Mouse (Mus musculus): ENCODE results near the gene Ager.

Gene Ager

GRCm38 (mm10) chr17:34605609-34606008 lies 7.9 kb downstream of the Ager start:
- DNase-seq, result peak; percentile 97

- DNase-seq, result peak in 1 of 2 experiments; percentile 45
These were observed 8.8 kb downstream of the Ager start for GRCm38 (mm10) chr17:34606186-34607039.

GRCm38 (mm10) chr17:34607997-34608396 lies 10.3 kb downstream of the Ager start:
- peak in 1 of 2 experiments; percentile 37 for DNase-seq

GRCm38 (mm10) chr17:34611050-34611449 lies 13.4 kb downstream of the Ager start:
- DNase-seq, result peak in 1 of 2 experiments; percentile 11

GRCm38 (mm10) chr17:34613054-34613645 lies 15.5 kb downstream of the Ager start:
- no peak for DNase-seq

- no peak for DNase-seq
These were observed 16.2 kb downstream of the Ager start for GRCm38 (mm10) chr17:34613830-34614229.

GRCm38 (mm10) chr17:34615871-34616270 lies 18.2 kb downstream of the Ager start, which contains the start of gene Egfl8:
Gene Egfl8 (minus strand): TSS chr17:34615971.
- DNase-seq, result no peak

- peak; percentile 73 to 76 for DNase-seq
These were observed 21.3 kb downstream of the Ager start for GRCm38 (mm10) chr17:34618999-34619398.

- no peak for DNase-seq
These were observed 23.3 kb downstream of the Ager start for GRCm38 (mm10) chr17:34621006-34621405.

GRCm38 (mm10) chr17:34623161-34623560 lies 25.5 kb downstream of the Ager start:
- no peak for DNase-seq

GRCm38 (mm10) chr17:34624981-34625380 lies 27.3 kb downstream of the Ager start:
- DNase-seq, result no peak

GRCm38 (mm10) chr17:34626062-34626772 lies 28.6 kb downstream of the Ager start:
- DNase-seq, result no peak

- no peak for DNase-seq
These were observed 29.1 kb downstream of the Ager start for GRCm38 (mm10) chr17:34626773-34627092.

- peak; percentile 86 to 93 for DNase-seq
These were observed 29.7 kb downstream of the Ager start for GRCm38 (mm10) chr17:34627093-34627942.

GRCm38 (mm10) chr17:34627943-34628643 lies 30.4 kb downstream of the Ager start, which contains the start of gene Ppt2:
Gene Ppt2 (minus strand): TSS chr17:34628510.
- peak; percentile 82 to 86 for DNase-seq

- DNase-seq, result no peak
These were observed 30.9 kb downstream of the Ager start for GRCm38 (mm10) chr17:34628644-34628967.

- peak; percentile 63 to 71 for DNase-seq
These were observed 31.6 kb downstream of the Ager start, which contains the start of gene Prrt1 for GRCm38 (mm10) chr17:34629221-34629751. Gene Prrt1 (plus strand): TSS chr17:34629533.

- peak; percentile 68 to 77 for DNase-seq
These were observed 32.3 kb downstream of the Ager start for GRCm38 (mm10) chr17:34629796-34630603.

- DNase-seq, result peak; percentile 55 to 68
These were observed 33.2 kb downstream of the Ager start for GRCm38 (mm10) chr17:34630761-34631301.

- peak; percentile 52 to 62 for DNase-seq
These were observed 34.0 kb downstream of the Ager start for GRCm38 (mm10) chr17:34631647-34632046.

Data from cerebellum, adult 18-20 months (tissue).